Mouse (Mus musculus) macrophage (primary cell): ENCODE results near the gene Pbrm1. TPM values are rescaled to one million over a fixed set of nuclear protein-coding genes. Genes with fewer than 3 reads are reported as not detected.
A peak's percentile ranks its signal among the peaks of the same experiment; 100 is the strongest.

Experiments used
- H3K27ac ChIP-seq: fragments of 350-480 bp; formaldehyde crosslinking; 2 replicates; pipeline ENCODE4 v1.9.0; 2021
- H3K36me3 ChIP-seq: fragments of 350-480 bp; formaldehyde crosslinking; 2 replicates; pipeline ENCODE4 v1.9.0; 2021; ENCODE audit errors: inconsistent target
- H3K4me3 ChIP-seq: fragments of 350-480 bp; formaldehyde crosslinking; 2 replicates; pipeline ENCODE4 v1.9.0; 2021; ENCODE audit errors: inconsistent target
- H3K79me2 ChIP-seq: fragments of 350-480 bp; formaldehyde crosslinking; 2 replicates; pipeline ENCODE4 v1.9.0; 2021; ENCODE audit errors: inconsistent target
- WGBS: methylation state at CpG from one replicate; pipeline ENCODE4 v1.1.7; 2026; ENCODE audit warnings: inconsistent platforms; ENCODE audit not compliant: missing documents; 5-methylcytosine and 5-hydroxymethylcytosine counted together
- polyA plus RNA-seq: library from polyadenylated mRNA; stranded (reverse); fragments of 250-400 nt; gene quantifications from 3 replicates; pipeline ENCODE4 v1.2.4, GENCODE M21; 2018; ENCODE audit warnings: inconsistent platforms

Pbrm1 gene
- polyA plus RNA-seq, 1 experiment from 2014 or later: 19.0 TPM

- H3K79me2 ChIP-seq: no peaks in the 10 kb centered on the region; the same call in 1 of the 2 replicates
- no peak overlapping the region for H3K4me3 ChIP-seq
- H3K27ac ChIP-seq: no peak overlapping the region
- peaks cover 79% of the 10 kb centered on the region for H3K36me3 ChIP-seq
- WGBS: 95% methylated on average over 3 of the region's 3 CpGs
Measured at GRCm38 (mm10) chr14:31114011-31114410, 95.1 kb downstream of the Pbrm1 start.

GRCm38 (mm10) chr14:31115522-31115921, 96.6 kb downstream of the Pbrm1 start:
- Histone ChIP-seq H3K4me3 (no peak overlapping the region), H3K79me2 (peaks cover 8% of the 10 kb centered on the region; the same call in 1 of the 2 replicates), H3K36me3 (peaks cover 73% of the 10 kb centered on the region), H3K27ac (no peak overlapping the region)
- WGBS: 76% methylated on average over 2 of the region's 2 CpGs

GRCm38 (mm10) chr14:31125106-31126075, 106.5 kb downstream of the Pbrm1 start:
- Histone ChIP-seq H3K36me3 (peaks cover 9% of the 10 kb centered on the region), H3K79me2 (peaks cover 77% of the 10 kb centered on the region), H3K27ac (no peak overlapping the region), H3K4me3 (no peak overlapping the region)
- WGBS: 94% methylated on average over 8 of the region's 9 CpGs

- Histone ChIP-seq H3K4me3 (no peak overlapping the region; the same call in 1 of the 2 replicates), H3K36me3 (peaks cover 9% of the 10 kb centered on the region; the same call in 1 of the 2 replicates), H3K27ac (no peak overlapping the region), H3K79me2 (peaks cover 75% of the 10 kb centered on the region)
- WGBS: 94% methylated on average over 8 of the region's 8 CpGs
Measured at GRCm38 (mm10) chr14:31126826-31127225, 107.9 kb downstream of the Pbrm1 start.

- H3K79me2 ChIP-seq: peaks cover 75% of the 10 kb centered on the region
- peak overlapping the region; percentile 89 for H3K4me3 ChIP-seq
- peaks cover 9% of the 10 kb centered on the region; the same call in 1 of the 2 replicates for H3K36me3 ChIP-seq
- 2% methylated on average over 23 of the region's 23 CpGs for WGBS
- peak overlapping the region; percentile 92 for H3K27ac ChIP-seq
Measured at GRCm38 (mm10) chr14:31128101-31128825, 109.3 kb downstream of the Pbrm1 start.

GRCm38 (mm10) chr14:31128826-31129219, 109.9 kb downstream of the Pbrm1 start, which contains the start of gene Smim4:
Gene Smim4, minus strand, starts transcription at chr14:31128956.
- peak within 1 kb of the TSS; percentile 92 for H3K27ac ChIP-seq
- H3K36me3 ChIP-seq: peaks cover 6% of the 10 kb centered on the region; the same call in 1 of the 2 replicates
- under 1% methylated on average over 29 of the region's 33 CpGs for WGBS
- H3K79me2 ChIP-seq: peaks cover 75% of the 10 kb centered on the region
- peak within 1 kb of the TSS; percentile 89 for H3K4me3 ChIP-seq

GRCm38 (mm10) chr14:31129326-31130235, 110.6 kb downstream of the Pbrm1 start:
- Histone ChIP-seq H3K27ac (0 out of 2 replicates have a peak overlapping the region, but pooled peaks have one; percentile 17), H3K36me3 (no peaks in the 10 kb centered on the region), H3K79me2 (peaks cover 70% of the 10 kb centered on the region), H3K4me3 (peak overlapping the region; percentile 89)
- 63% methylated on average over 15 of the region's 15 CpGs for WGBS

GRCm38 (mm10) chr14:31130236-31131220, 111.6 kb downstream of the Pbrm1 start, which contains the start of gene Nt5dc2:
Gene Nt5dc2, plus strand, starts transcription at chr14:31131053.
- WGBS: 13% methylated on average over 39 of the region's 63 CpGs
- peaks cover 61% of the 10 kb centered on the region for H3K79me2 ChIP-seq
- H3K36me3 ChIP-seq: 0 out of 2 replicates have a peak, but pooled peaks cover 5% of the 10 kb centered on the region
- H3K4me3 ChIP-seq: peak within 1 kb of the TSS; percentile 64
- peak within 1 kb of the TSS; percentile 52 for H3K27ac ChIP-seq

- Histone ChIP-seq H3K4me3 (peak overlapping the region; percentile 64), H3K36me3 (peaks cover 12% of the 10 kb centered on the region; the same call in 1 of the 2 replicates), H3K79me2 (peaks cover 52% of the 10 kb centered on the region), H3K27ac (peak overlapping the region; percentile 52)
- WGBS: 7% methylated on average over 38 of the region's 43 CpGs
Measured at GRCm38 (mm10) chr14:31131272-31131821, 112.4 kb downstream of the Pbrm1 start.

GRCm38 (mm10) chr14:31132031-31132430, 113.1 kb downstream of the Pbrm1 start:
- peaks cover 46% of the 10 kb centered on the region for H3K79me2 ChIP-seq
- H3K4me3 ChIP-seq: peak overlapping the region; percentile 64
- H3K36me3 ChIP-seq: peaks cover 19% of the 10 kb centered on the region; the same call in 1 of the 2 replicates
- 51% methylated on average over 5 of the region's 6 CpGs for WGBS
- peak overlapping the region; percentile 52; the same call in 1 of the 2 replicates for H3K27ac ChIP-seq

- Histone ChIP-seq H3K4me3 (peak overlapping the region; percentile 64), H3K79me2 (peaks cover 41% of the 10 kb centered on the region), H3K36me3 (peaks cover 23% of the 10 kb centered on the region; the same call in 1 of the 2 replicates), H3K27ac (no peak overlapping the region)
- 96% methylated on average over 6 of the region's 7 CpGs for WGBS
Measured at GRCm38 (mm10) chr14:31132491-31132975, 113.6 kb downstream of the Pbrm1 start.

- Histone ChIP-seq H3K79me2 (peaks cover 35% of the 10 kb centered on the region), H3K27ac (no peak overlapping the region), H3K36me3 (peaks cover 23% of the 10 kb centered on the region; the same call in 1 of the 2 replicates), H3K4me3 (no peak overlapping the region)
- 91% methylated on average over 11 of the region's 11 CpGs for WGBS
Measured at GRCm38 (mm10) chr14:31133023-31133665, 114.2 kb downstream of the Pbrm1 start.
